Mouse (Mus musculus) neural tube, embryonic 13.5 days (tissue): Measurements from ENCODE around the gene Cfap299. TPM values are rescaled to one million over a fixed set of nuclear protein-coding genes. Genes with fewer than 3 reads are reported as not detected.

Experiments
- ATAC-seq: fragments of 200-750 bp; cut with Nextera tagmentation; 2 replicates; pipeline ENCODE4 v1.8.0; 2017; ENCODE audit warnings: low read depth, mild to moderate bottlenecking, moderate TSS enrichment, moderate library complexity
- H3K27ac ChIP-seq: fragments of 300-500 bp; sonication (generic); replicated peaks from 2 replicates; pipeline ENCODE4 v1.5.1; 2015; ENCODE audit warnings: moderate library complexity, mild to moderate bottlenecking, inconsistent platforms
- H3K27me3 ChIP-seq: fragments of 300-500 bp; sonication (generic); 2 replicates; pipeline ENCODE4 v1.6.1; 2015; ENCODE audit warnings: mild to moderate bottlenecking, inconsistent platforms
- H3K36me3 ChIP-seq: fragments of 300-500 bp; sonication (generic); 2 replicates; pipeline ENCODE4 v1.6.1; 2015; ENCODE audit warnings: mild to moderate bottlenecking, inconsistent platforms
- H3K4me1 ChIP-seq: fragments of 300-500 bp; sonication (generic); replicated peaks from 2 replicates; pipeline ENCODE4 v1.6.1; 2015; ENCODE audit warnings: inconsistent platforms
- H3K4me2 ChIP-seq: fragments of 300-500 bp; sonication (generic); 2 replicates; pipeline ENCODE4 v1.6.1; 2015; ENCODE audit warnings: inconsistent platforms, mild to moderate bottlenecking, moderate library complexity
- H3K4me3 ChIP-seq: fragments of 300-500 bp; sonication (generic); 2 replicates; pipeline ENCODE4 v1.5.1; 2015; ENCODE audit warnings: mild to moderate bottlenecking, inconsistent platforms
- H3K9ac ChIP-seq: fragments of 300-500 bp; sonication (generic); 2 replicates; pipeline ENCODE4 v1.6.1; 2015; ENCODE audit warnings: moderate library complexity, mild to moderate bottlenecking, inconsistent platforms
- H3K9me3 ChIP-seq: fragments of 300-500 bp; sonication (generic); 2 replicates; pipeline ENCODE4 v1.6.1; 2016; ENCODE audit warnings: inconsistent platforms
- WGBS: fragments of 180-500 bp; shearing (Covaris S2); methylation state at CpG from one replicate; pipeline ENCODE4 v1.1.7; 2015; 5-methylcytosine and 5-hydroxymethylcytosine counted together
- polyA plus RNA-seq: library from polyadenylated mRNA; unstranded; fragments of >200 nt; fragmentation: Nextera tagmentation; extraction: Ambion mirVana; gene quantifications from 2 replicates; pipeline ENCODE4 v1.2.1, GENCODE M21; 2015

The Cfap299 gene
- polyA plus RNA-seq, 1 experiment from 2014 or later: 0.61 TPM

DNA sequence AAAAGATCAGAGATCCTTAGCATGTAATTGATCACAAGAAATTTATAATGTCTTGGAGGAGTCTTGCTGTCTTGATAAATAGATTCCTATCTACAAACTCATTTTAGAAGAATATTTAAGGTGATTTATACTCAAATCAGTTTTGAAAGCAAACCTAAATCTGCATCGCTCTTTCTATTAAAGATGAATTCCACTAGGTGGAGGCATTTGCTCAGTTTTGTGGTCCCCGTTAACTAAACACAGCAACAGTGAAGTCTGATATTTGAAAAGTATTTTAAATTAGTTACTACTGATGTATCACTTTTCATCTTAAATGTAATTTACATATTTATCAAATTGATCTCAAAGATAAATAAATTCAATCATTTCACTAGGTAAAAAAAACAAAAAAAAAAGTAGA is 15.5 kb downstream of the Cfap299 start:
- no peak overlapping the region for H3K9ac ChIP-seq
- no peaks in the 10 kb centered on the region for H3K4me1 ChIP-seq
- no peak overlapping the region for H3K4me2 ChIP-seq
- H3K36me3 ChIP-seq: no peaks in the 10 kb centered on the region
- 77% methylated on average over 2 of the region's 2 CpGs for WGBS
- no peaks in the 10 kb centered on the region for H3K9me3 ChIP-seq
- no peak for ATAC-seq
- no peak overlapping the region for H3K27ac ChIP-seq
- H3K27me3 ChIP-seq: no peaks in the 10 kb centered on the region
- no peak overlapping the region for H3K4me3 ChIP-seq

GRCm38 (mm10) chr5:98346067-98346466 is 17.0 kb downstream of the Cfap299 start:
- H3K4me1 ChIP-seq: no peaks in the 10 kb centered on the region
- no peak for ATAC-seq
- no peaks in the 10 kb centered on the region for H3K9me3 ChIP-seq
- H3K36me3 ChIP-seq: no peaks in the 10 kb centered on the region
- no peak overlapping the region for H3K27ac ChIP-seq
- H3K27me3 ChIP-seq: no peaks in the 10 kb centered on the region
- no peak overlapping the region for H3K4me2 ChIP-seq
- no peak overlapping the region for H3K9ac ChIP-seq
- H3K4me3 ChIP-seq: no peak overlapping the region
- 64% methylated on average over 7 of the region's 7 CpGs for WGBS

DNA sequence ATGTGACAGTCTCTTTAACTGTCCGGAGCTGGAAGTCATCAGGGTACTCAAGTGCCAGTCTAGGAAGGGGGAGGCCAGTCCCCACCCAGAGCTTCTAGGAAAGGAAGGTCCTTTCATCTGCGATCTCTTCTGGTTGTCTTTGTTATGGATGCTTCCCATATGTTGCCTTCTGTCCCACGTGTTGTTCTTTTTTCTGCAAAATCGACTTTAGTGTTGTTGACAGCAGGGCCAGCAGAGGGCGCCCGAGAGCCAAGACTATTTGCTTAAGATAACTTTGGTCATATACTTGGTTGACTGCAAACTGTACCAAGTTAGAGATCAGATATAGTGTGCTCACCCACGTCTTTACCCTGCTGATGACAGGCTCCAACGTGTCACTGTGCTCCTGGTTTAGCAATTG is 19.5 kb downstream of the Cfap299 start:
- Histone ChIP-seq H3K27ac (no peak overlapping the region), H3K9me3 (no peaks in the 10 kb centered on the region), H3K4me3 (no peak overlapping the region), H3K9ac (0 out of 2 replicates have a peak overlapping the region, but pooled peaks have one; percentile 38), H3K4me2 (no peak overlapping the region), H3K27me3 (no peaks in the 10 kb centered on the region), H3K36me3 (no peaks in the 10 kb centered on the region), H3K4me1 (no peaks in the 10 kb centered on the region)
- peak; percentile 79; the same call in 1 of the 2 replicates for ATAC-seq
- WGBS: 9% methylated on average over 8 of the region's 8 CpGs

GRCm38 (mm10) chr5:98359912-98360311 is 30.8 kb downstream of the Cfap299 start:
- 89% methylated on average over 7 of the region's 7 CpGs for WGBS
- H3K4me3 ChIP-seq: no peak overlapping the region
- H3K27ac ChIP-seq: no peak overlapping the region
- no peaks in the 10 kb centered on the region for H3K27me3 ChIP-seq
- ATAC-seq: no peak
- H3K9me3 ChIP-seq: no peaks in the 10 kb centered on the region
- H3K4me1 ChIP-seq: no peaks in the 10 kb centered on the region
- H3K36me3 ChIP-seq: no peaks in the 10 kb centered on the region
- H3K4me2 ChIP-seq: no peak overlapping the region
- H3K9ac ChIP-seq: no peak overlapping the region

GRCm38 (mm10) chr5:98360792-98361419 is 31.8 kb downstream of the Cfap299 start:
- H3K4me3 ChIP-seq: no peak overlapping the region
- H3K4me1 ChIP-seq: no peaks in the 10 kb centered on the region
- WGBS: 81% methylated on average over 5 of the region's 5 CpGs
- no peaks in the 10 kb centered on the region for H3K9me3 ChIP-seq
- H3K27ac ChIP-seq: no peak overlapping the region
- ATAC-seq: no peak
- H3K27me3 ChIP-seq: no peaks in the 10 kb centered on the region
- H3K9ac ChIP-seq: no peak overlapping the region
- no peaks in the 10 kb centered on the region for H3K36me3 ChIP-seq
- H3K4me2 ChIP-seq: no peak overlapping the region

DNA sequence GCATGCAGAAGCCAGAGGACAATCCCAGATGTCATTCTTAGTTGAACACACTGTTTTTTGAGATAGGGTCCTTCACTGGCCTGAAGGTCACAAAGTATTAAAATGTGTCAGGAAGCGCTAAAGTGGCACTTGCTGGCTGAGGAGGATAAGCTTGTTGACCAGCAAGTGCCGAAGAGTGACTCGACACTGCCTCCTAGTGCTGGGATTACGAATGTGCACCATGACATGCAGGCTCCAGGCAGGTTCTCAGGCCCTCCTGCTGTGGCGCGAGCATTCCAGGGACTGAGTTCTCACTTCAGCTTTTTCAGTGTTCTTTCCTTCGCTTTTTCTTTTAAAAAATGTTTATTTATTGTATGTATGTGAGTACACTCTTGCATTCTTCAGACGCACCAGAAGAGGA is 34.3 kb downstream of the Cfap299 start:
- no peaks in the 10 kb centered on the region for H3K27me3 ChIP-seq
- no peak for ATAC-seq
- WGBS: 50% methylated on average over 8 of the region's 8 CpGs

GRCm38 (mm10) chr5:98365340-98365739 is 36.2 kb downstream of the Cfap299 start:
- Histone ChIP-seq H3K27me3 (no peaks in the 10 kb centered on the region), H3K4me1 (no peaks in the 10 kb centered on the region), H3K4me3 (no peak overlapping the region), H3K9me3 (no peaks in the 10 kb centered on the region), H3K36me3 (no peaks in the 10 kb centered on the region), H3K27ac (no peak overlapping the region), H3K9ac (no peak overlapping the region), H3K4me2 (no peak overlapping the region)
- 83% methylated on average over 5 of the region's 5 CpGs for WGBS
- ATAC-seq: no peak

More for the DNA sequence above, 34.3 kb downstream of the Cfap299 start:
- Histone ChIP-seq H3K9ac (no peak overlapping the region), H3K4me3 (no peak overlapping the region), H3K27ac (no peak overlapping the region), H3K4me1 (no peaks in the 10 kb centered on the region), H3K4me2 (no peak overlapping the region), H3K9me3 (no peaks in the 10 kb centered on the region), H3K36me3 (no peaks in the 10 kb centered on the region)

GRCm38 (mm10) chr5:98368822-98369221 is 39.7 kb downstream of the Cfap299 start:
- Histone ChIP-seq H3K9me3 (no peaks in the 10 kb centered on the region; the same call in 1 of the 2 replicates), H3K9ac (no peak overlapping the region), H3K36me3 (no peaks in the 10 kb centered on the region), H3K4me3 (no peak overlapping the region), H3K27ac (no peak overlapping the region), H3K4me1 (no peaks in the 10 kb centered on the region), H3K4me2 (no peak overlapping the region), H3K27me3 (no peaks in the 10 kb centered on the region)
- ATAC-seq: peak; percentile 43; the same call in 1 of the 2 replicates
- WGBS: 10% methylated on average over 4 of the region's 4 CpGs

DNA sequence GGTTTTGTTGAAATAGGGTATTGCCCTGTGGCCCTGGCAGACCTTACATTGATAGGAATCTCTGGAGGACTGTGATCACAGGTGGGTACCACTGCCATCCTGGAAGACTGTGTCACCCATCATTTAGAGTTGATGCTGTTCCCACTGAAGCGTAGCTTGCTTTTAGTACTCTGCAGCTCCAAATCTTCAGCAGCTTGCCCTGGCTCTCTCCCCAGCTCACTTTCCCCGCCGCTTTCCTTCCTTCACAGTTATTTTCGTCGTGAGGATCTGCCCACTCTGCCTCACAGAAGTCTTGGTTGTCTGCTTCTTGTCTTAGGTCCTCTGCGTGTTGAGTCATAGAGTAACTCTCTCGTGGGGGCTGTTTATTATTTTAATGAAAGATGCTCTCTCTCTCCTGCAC is 40.3 kb downstream of the Cfap299 start:
- H3K27me3 ChIP-seq: no peaks in the 10 kb centered on the region
- H3K9me3 ChIP-seq: no peaks in the 10 kb centered on the region; the same call in 1 of the 2 replicates
- no peak for ATAC-seq
- WGBS: 72% methylated on average over 7 of the region's 7 CpGs
- no peak overlapping the region for H3K9ac ChIP-seq
- no peak overlapping the region for H3K27ac ChIP-seq
- no peak overlapping the region for H3K4me2 ChIP-seq
- no peaks in the 10 kb centered on the region for H3K4me1 ChIP-seq
- H3K4me3 ChIP-seq: no peak overlapping the region
- H3K36me3 ChIP-seq: no peaks in the 10 kb centered on the region

GRCm38 (mm10) chr5:98376058-98376798 is 47.1 kb downstream of the Cfap299 start:
- no peak overlapping the region for H3K27ac ChIP-seq
- H3K4me1 ChIP-seq: peaks cover 8% of the 10 kb centered on the region; the same call in 1 of the 2 replicates
- H3K4me3 ChIP-seq: no peak overlapping the region
- H3K4me2 ChIP-seq: no peak overlapping the region
- no peak overlapping the region for H3K9ac ChIP-seq
- 41% methylated on average over 8 of the region's 8 CpGs for WGBS
- H3K27me3 ChIP-seq: no peaks in the 10 kb centered on the region
- no peak for ATAC-seq
- no peaks in the 10 kb centered on the region for H3K36me3 ChIP-seq
- H3K9me3 ChIP-seq: no peaks in the 10 kb centered on the region; the same call in 1 of the 2 replicates

DNA sequence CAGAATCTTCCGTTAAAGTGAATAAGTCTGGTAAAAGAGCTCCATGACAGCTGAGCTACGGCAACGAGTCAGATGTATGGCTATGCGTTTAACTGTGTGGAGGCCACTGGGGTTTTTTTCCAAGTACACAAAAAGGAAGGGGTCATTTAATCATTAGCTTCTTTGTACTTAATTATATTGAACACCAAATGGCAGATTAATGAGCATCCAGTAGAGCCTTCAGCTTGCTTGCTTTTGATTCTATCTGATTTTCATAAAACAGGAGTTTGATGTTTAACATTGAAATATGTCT is 47.6 kb downstream of the Cfap299 start:
- no peak overlapping the region for H3K4me2 ChIP-seq
- H3K9me3 ChIP-seq: no peaks in the 10 kb centered on the region; the same call in 1 of the 2 replicates
- no peaks in the 10 kb centered on the region for H3K27me3 ChIP-seq
- H3K27ac ChIP-seq: no peak overlapping the region
- no peak overlapping the region for H3K9ac ChIP-seq
- no peak for ATAC-seq
- no peaks in the 10 kb centered on the region for H3K36me3 ChIP-seq
- 10% methylated on average over 4 of the region's 4 CpGs for WGBS
- H3K4me1 ChIP-seq: peaks cover 8% of the 10 kb centered on the region; the same call in 1 of the 2 replicates
- no peak overlapping the region for H3K4me3 ChIP-seq

- H3K4me3 ChIP-seq: no peak overlapping the region
- no peak overlapping the region for H3K9ac ChIP-seq
- H3K9me3 ChIP-seq: no peaks in the 10 kb centered on the region
- peaks cover 8% of the 10 kb centered on the region; the same call in 1 of the 2 replicates for H3K4me1 ChIP-seq
- H3K27me3 ChIP-seq: no peaks in the 10 kb centered on the region
- WGBS: 43% methylated on average over 4 of the region's 4 CpGs
- H3K27ac ChIP-seq: no peak overlapping the region
- H3K4me2 ChIP-seq: no peak overlapping the region
- no peak for ATAC-seq
- H3K36me3 ChIP-seq: no peaks in the 10 kb centered on the region
Observed at GRCm38 (mm10) chr5:98380360-98380759, 51.3 kb downstream of the Cfap299 start.
